Mouse (Mus musculus): Measurements from ENCODE around the gene E2f1.

GRCm38 (mm10) chr2:154522334-154522733 is 47.4 kb downstream of the E2f1 start:
- TF ChIP-seq POLR2A (IDR thresholded peaks at IDR 0.05; ENCODE audit: borderline replicate concordance, extremely low read depth, low read depth, low read length) (no peak), CTCF (IDR thresholded peaks at IDR 0.05; ENCODE audit: insufficient read depth, low read length) (no peak)
